Mouse (Mus musculus) liver, postnatal 0 days (tissue): ENCODE results near the gene Cog7. TPM values are rescaled to one million over a fixed set of nuclear protein-coding genes. Genes with fewer than 3 reads are reported as not detected.

ENCODE experiments used
- ATAC-seq: fragments of 200-750 bp; cut with Nextera tagmentation; 2 replicates; pipeline ENCODE4 v1.8.0; 2017; ENCODE audit warnings: mild to moderate bottlenecking, moderate library complexity
- DNase-seq: peaks from one replicate; pipeline ENCODE4 v3.0.0-alpha.2; 2016
- H3K27ac ChIP-seq: fragments of 300-500 bp; sonication (generic); 2 replicates; pipeline ENCODE4 v1.5.1; 2014; ENCODE audit warnings: antibody characterized with exemption, moderate library complexity, mild to moderate bottlenecking, low read depth
- H3K27me3 ChIP-seq: fragments of 300-500 bp; sonication (generic); 2 replicates; pipeline ENCODE4 v1.6.1; 2014; ENCODE audit warnings: low read length, control low read depth, mixed read lengths; ENCODE audit not compliant: insufficient read depth
- H3K36me3 ChIP-seq: fragments of 300-500 bp; sonication (generic); replicated peaks from 2 replicates; pipeline ENCODE4 v1.6.1; 2014; ENCODE audit warnings: mild to moderate bottlenecking, control low read depth, low read length, moderate library complexity, mixed read lengths; ENCODE audit not compliant: insufficient read depth
- H3K4me1 ChIP-seq: fragments of 300-500 bp; sonication (generic); 2 replicates; pipeline ENCODE4 v1.6.1; 2014; ENCODE audit warnings: antibody characterized with exemption, mild to moderate bottlenecking, control low read depth; ENCODE audit not compliant: insufficient read depth
- H3K4me2 ChIP-seq: fragments of 300-500 bp; sonication (generic); 2 replicates; pipeline ENCODE4 v1.6.1; 2014; ENCODE audit warnings: low read depth, mild to moderate bottlenecking, low read length, moderate library complexity, mixed read lengths
- H3K4me3 ChIP-seq: fragments of 300-500 bp; sonication (generic); 2 replicates; pipeline ENCODE4 v1.5.1; 2014; ENCODE audit warnings: low read depth, low read length
- H3K9ac ChIP-seq: fragments of 300-500 bp; sonication (generic); replicated peaks from 2 replicates; pipeline ENCODE4 v1.6.1; 2014; ENCODE audit warnings: mild to moderate bottlenecking, moderate library complexity
- H3K9me3 ChIP-seq: fragments of 300-500 bp; sonication (generic); 2 replicates; pipeline ENCODE4 v1.6.1; 2016; ENCODE audit warnings: mild to moderate bottlenecking, control low read depth, low read length, mixed read lengths
- CTCF ChIP-seq: sonication (generic); IDR thresholded peaks from 2 replicates; pipeline ENCODE4 v1.5.1; 2016; ENCODE audit warnings: antibody characterized with exemption, low read depth
- EP300 ChIP-seq: IDR thresholded peaks from 2 replicates; pipeline ENCODE4 v1.6.1; 2016; ENCODE audit warnings: antibody characterized with exemption, low read depth, mild to moderate bottlenecking
- WGBS: fragments of 180-500 bp; shearing (Covaris S2); extraction: QIAGEN DNeasy Blood & Tissue Kit; methylation state at CpG from one replicate; pipeline ENCODE4 v1.1.7; 2014; ENCODE audit not compliant: insufficient replicate concordance; 5-methylcytosine and 5-hydroxymethylcytosine counted together
- polyA plus RNA-seq: library from polyadenylated mRNA; unstranded; fragments of >200 nt; fragmentation: Nextera tagmentation; extraction: Ambion mirVana; gene quantifications from 2 replicates; pipeline ENCODE4 v1.2.1, GENCODE M21; 2015

The Cog7 gene
- polyA plus RNA-seq, 1 experiment from 2014 or later, result 5.4 TPM

DNA sequence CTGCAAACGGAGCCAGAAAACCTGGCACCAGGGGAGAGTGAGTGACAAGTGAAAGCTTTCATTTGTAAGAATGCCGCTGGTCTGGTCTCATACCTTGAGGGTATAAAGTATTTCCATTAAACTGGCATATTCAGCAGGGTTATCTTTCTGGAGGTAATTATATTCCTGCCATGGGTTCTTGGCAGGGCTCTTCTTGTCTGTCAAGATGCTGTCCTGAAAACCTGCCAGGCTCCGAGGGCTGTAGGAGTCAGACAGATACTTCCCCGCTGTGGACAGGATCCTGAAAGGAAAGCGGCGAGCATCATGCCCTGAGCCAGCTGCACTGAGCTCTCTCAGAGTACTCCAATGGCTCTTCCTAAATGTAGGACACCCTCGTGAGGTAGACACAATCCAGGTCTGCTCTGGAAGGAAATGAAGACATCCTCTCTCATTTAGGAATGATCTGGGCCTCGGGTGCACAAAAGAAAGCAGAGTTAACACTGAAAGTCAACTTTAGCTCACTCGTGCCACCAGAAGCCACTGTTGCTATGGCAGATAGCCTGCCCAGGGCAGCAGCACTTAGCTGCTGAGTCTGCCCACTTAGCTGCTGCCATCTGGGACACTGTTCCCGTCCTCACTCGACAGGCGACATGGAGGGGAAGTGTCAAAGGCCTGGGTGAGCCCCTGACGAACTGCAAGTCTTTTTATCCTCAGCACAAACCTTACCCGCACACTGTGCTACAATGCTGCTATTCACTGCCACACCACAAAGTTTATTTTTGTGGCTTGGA lies 44.5 kb downstream of the Cog7 start:
- no peak overlapping the region for H3K27ac ChIP-seq
- no peak overlapping the region for H3K4me2 ChIP-seq
- DNase-seq (no peak), ATAC-seq (no peak)
- no peak overlapping the region for H3K9ac ChIP-seq
- no peaks in the 10 kb centered on the region for H3K9me3 ChIP-seq
- no peaks in the 10 kb centered on the region for H3K27me3 ChIP-seq
- no peak for TF ChIP-seq CTCF
- TF ChIP-seq EP300, result no peak
- no peaks in the 10 kb centered on the region; the same call in 1 of the 2 replicates for H3K36me3 ChIP-seq
- H3K4me3 ChIP-seq, result no peak overlapping the region
- no peaks in the 10 kb centered on the region for H3K4me1 ChIP-seq
- 74% methylated on average over 14 of the region's 14 CpGs for WGBS

DNA sequence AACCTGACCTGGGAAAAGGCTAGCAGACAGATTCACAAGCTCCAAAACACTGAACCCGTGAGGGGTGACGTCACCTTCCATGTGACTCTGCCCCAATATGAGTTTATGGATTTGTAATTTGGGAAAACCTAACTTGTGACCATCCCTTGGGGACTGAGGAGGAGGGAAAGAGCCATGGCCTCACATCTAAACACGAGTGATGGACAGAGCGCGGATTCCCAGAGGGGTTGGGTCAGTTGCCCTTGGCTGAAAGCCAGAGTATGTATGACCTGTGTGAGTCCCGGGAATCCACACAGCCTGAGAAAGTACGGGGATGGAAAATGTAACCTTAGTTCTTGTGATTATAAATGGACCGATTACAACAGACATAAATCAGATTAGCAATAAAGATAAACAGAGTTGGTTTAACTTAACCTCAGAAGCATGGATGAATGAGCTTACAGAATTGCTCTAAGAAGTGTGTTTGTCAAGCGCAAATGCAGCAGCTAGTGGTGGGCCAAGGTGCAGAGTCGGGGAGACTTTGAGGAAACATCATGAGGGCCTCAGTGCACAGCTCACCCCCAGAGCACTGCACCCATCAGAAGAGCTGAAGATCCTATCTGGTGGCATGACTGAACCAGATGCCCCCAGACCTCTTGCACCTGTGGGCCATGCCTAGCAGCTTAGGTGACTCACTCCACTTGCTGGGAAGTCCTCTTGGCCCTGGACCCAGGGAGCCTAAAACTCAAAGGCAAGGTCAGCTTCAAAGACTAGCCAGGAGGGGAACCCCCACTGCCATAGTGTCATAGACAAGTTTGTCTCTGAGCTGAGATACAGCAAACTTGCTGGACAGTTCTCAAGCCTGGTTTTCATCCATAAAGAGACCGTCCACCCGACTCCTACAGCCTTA lies 45.4 kb downstream of the Cog7 start:
- no peaks in the 10 kb centered on the region for H3K27me3 ChIP-seq
- no peak overlapping the region for H3K9ac ChIP-seq
- no peaks in the 10 kb centered on the region for H3K4me1 ChIP-seq
- DNase-seq (no peak), ATAC-seq (no peak)
- TF ChIP-seq EP300 (no peak), CTCF (no peak)
- no peaks in the 10 kb centered on the region; the same call in 1 of the 2 replicates for H3K36me3 ChIP-seq
- H3K27ac ChIP-seq, result no peak overlapping the region
- H3K9me3 ChIP-seq, result no peaks in the 10 kb centered on the region
- H3K4me3 ChIP-seq, result no peak overlapping the region
- H3K4me2 ChIP-seq, result no peak overlapping the region
- WGBS, result 78% methylated on average over 12 of the region's 12 CpGs

DNA sequence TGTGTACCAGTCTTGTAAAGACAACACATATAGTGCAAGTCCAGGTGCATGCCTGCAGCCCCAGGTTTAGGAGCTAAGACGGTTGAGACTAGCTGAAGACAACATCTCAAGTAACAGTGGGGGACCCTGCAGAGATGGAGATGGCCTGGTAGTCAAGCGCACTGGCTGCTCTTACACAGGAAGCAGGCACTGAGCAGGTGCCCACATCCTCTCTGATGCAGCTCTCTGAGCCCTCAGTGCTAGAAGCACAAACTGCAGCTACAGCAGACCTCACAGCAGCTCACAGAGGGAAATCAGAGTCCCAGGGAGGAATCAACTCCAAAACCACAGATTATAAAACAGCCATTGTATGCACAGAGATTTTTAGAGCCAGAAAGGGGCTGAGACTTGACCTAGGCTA lies 47.2 kb downstream of the Cog7 start:
- H3K9ac ChIP-seq, result no peak overlapping the region
- no peaks in the 10 kb centered on the region for H3K4me1 ChIP-seq
- no peak overlapping the region for H3K4me3 ChIP-seq
- H3K27ac ChIP-seq, result no peak overlapping the region
- no peak overlapping the region for H3K4me2 ChIP-seq
- no peak for TF ChIP-seq CTCF
- no peak for TF ChIP-seq EP300
- no peaks in the 10 kb centered on the region for H3K9me3 ChIP-seq
- peaks cover under 1% of the 10 kb centered on the region; the same call in 1 of the 2 replicates for H3K36me3 ChIP-seq
- no peaks in the 10 kb centered on the region for H3K27me3 ChIP-seq
- ATAC-seq (no peak), DNase-seq (no peak)
- WGBS, result 68% methylated on average over 2 of the region's 2 CpGs

DNA sequence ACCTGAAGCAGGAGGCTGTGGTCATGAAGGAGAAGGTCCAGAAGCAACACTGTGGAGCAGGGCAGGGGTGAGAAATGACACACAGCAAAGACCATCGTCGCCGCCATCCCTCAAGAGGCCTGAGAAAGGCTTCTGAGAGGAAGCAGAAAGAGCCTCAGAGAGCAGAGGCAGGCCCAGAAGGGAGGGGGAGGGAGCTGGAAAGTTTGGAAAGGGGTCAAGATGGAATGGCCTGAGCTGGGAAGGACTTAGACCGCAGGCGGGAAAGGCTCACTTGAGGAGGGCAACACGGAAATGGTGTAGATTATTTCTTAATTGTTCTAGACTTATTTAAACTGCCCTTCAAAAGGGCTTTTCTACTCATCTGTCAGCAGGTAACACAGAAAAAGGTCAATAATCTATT lies 47.8 kb downstream of the Cog7 start:
- Histone ChIP-seq H3K4me1 (no peaks in the 10 kb centered on the region), H3K27me3 (no peaks in the 10 kb centered on the region), H3K27ac (no peak overlapping the region), H3K4me3 (no peak overlapping the region), H3K9me3 (no peaks in the 10 kb centered on the region), H3K9ac (no peak overlapping the region), H3K36me3 (peaks cover 7% of the 10 kb centered on the region), H3K4me2 (no peak overlapping the region)
- no peak for TF ChIP-seq EP300
- TF ChIP-seq CTCF, result no peak
- 86% methylated on average over 6 of the region's 6 CpGs for WGBS
- DNase-seq (no peak), ATAC-seq (no peak)

DNA sequence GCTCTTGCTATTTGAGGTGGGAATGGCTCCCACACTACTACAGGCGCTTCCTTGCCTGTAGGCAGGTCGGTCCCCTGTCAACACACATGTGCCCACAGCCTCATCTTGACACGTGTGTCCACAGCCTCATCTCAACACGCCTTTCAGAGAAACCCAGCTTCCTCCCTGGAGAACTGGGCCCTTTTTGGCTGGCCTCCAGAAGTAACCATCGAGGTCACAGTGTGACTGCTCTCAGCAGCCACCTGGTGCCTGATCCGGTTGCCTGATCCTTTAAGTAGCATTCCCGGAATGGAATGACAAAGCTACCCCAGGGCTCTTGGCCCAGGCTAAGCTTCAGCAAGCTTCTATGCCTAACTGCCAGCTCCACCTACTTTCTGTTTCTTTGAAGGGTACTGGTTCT lies 50.3 kb downstream of the Cog7 start:
- Histone ChIP-seq H3K36me3 (peaks cover 12% of the 10 kb centered on the region), H3K4me2 (no peak overlapping the region), H3K9ac (no peak overlapping the region), H3K27ac (no peak overlapping the region), H3K27me3 (no peaks in the 10 kb centered on the region), H3K4me3 (no peak overlapping the region), H3K4me1 (no peaks in the 10 kb centered on the region), H3K9me3 (no peaks in the 10 kb centered on the region)
- DNase-seq, result no peak
- 76% methylated on average over 7 of the region's 7 CpGs for WGBS
- TF ChIP-seq EP300 (no peak), CTCF (no peak)
- ATAC-seq, result no peak

DNA sequence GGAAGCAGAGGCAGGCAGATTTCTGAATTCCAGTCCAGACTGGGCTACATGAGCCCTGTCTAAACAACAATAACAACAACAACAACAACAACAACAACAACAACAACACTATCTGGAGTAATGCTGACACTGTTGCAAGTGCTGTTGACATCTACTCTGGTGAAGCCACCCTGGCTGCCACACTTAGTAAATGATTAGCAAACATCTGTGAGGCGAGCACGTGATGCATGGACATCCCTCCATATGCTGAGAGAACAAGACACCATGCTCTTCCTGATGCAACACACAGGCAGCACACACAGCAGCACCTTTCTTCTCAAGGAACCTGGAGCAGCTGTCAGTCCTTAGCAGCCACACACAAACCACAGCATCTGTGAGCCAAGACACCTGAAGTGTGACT lies 53.6 kb downstream of the Cog7 start:
- H3K9ac ChIP-seq, result no peak overlapping the region
- TF ChIP-seq CTCF, result no peak
- no peak for TF ChIP-seq EP300
- no peaks in the 10 kb centered on the region for H3K27me3 ChIP-seq
- WGBS, result 59% methylated on average over 2 of the region's 2 CpGs
- H3K4me3 ChIP-seq, result no peak overlapping the region
- H3K4me2 ChIP-seq, result no peak overlapping the region
- peak; percentile 71; the same call in 1 of the 2 replicates for ATAC-seq
- H3K36me3 ChIP-seq, result peaks cover 14% of the 10 kb centered on the region
- no peak for DNase-seq
- H3K9me3 ChIP-seq, result no peaks in the 10 kb centered on the region
- no peaks in the 10 kb centered on the region for H3K4me1 ChIP-seq
- no peak overlapping the region for H3K27ac ChIP-seq
